ENCODE assay signal across 8 mouse cellular contexts in genomic region chr11:107469523-107470371, GRCm38 (mm10). TPM values are rescaled to one million over a fixed set of nuclear protein-coding genes. Genes with fewer than 3 reads are reported as not detected.
DNase-seq lines count a peak whose midpoint lies in the region; ATAC-seq and TF ChIP-seq lines count a peak whose summit lies in the region.

No protein-coding gene starts in this region.

- WGBS in hindbrain, embryonic 11.5 days = under 1% methylated on average over 59 of the region's 59 CpGs
- WGBS in lung, postnatal 0 days = under 1% methylated on average over 57 of the region's 59 CpGs

- no peaks in the 10 kb centered on the region for H3K9me3 ChIP-seq in hindbrain, embryonic 11.5 days (ENCODE audit: control insufficient read depth, low read length)
- no peaks in the 10 kb centered on the region for H3K9me3 ChIP-seq in lung, postnatal 0 days (ENCODE audit: low read length)

- TF ChIP-seq EP300 in lung, postnatal 0 days (IDR thresholded peaks at IDR 0.05) = no peak

- peak overlapping the region; percentile 85 for H3K27ac ChIP-seq in hindbrain, embryonic 11.5 days (ENCODE audit: low read depth, low read length)
- peak overlapping the region; percentile 88 for H3K27ac ChIP-seq in lung, postnatal 0 days (ENCODE audit: low read length)

- peak; percentile 44 for DNase-seq in ES-CJ7 (ENCODE audit: low read depth, low spot score)
- peak; percentile 68 for DNase-seq in cerebellum, adult 8-10 months
- peak; percentile 12 to 54 for DNase-seq in frontal cortex, adult 2 months (ENCODE audit: extremely low spot score in 1 of 2, low spot score in 1 of 2)
- peak; percentile 74 for DNase-seq in hindbrain, embryonic 11.5 days (ENCODE audit: low spot score)
- DNase-seq in layer of hippocampus, postnatal 10 days (ENCODE audit: low spot score in 2 of 2) = peak; percentile 72 to 79
- peak; percentile 57 for DNase-seq in lung, postnatal 0 days (ENCODE audit: low spot score)
- DNase-seq in ovary, postnatal 36 days (ENCODE audit: low spot score) = peak; percentile 58
- DNase-seq in thymus, postnatal 14 days = peak; percentile 77

- no peaks in the 10 kb centered on the region for H3K27me3 ChIP-seq in hindbrain, embryonic 11.5 days (ENCODE audit: control insufficient read depth, insufficient read depth, low read length)
- no peaks in the 10 kb centered on the region for H3K27me3 ChIP-seq in lung, postnatal 0 days (replicated peaks; ENCODE audit: insufficient read depth, low read length)

- peak overlapping the region; percentile 85 for H3K4me2 ChIP-seq in hindbrain, embryonic 11.5 days (replicated peaks; ENCODE audit: low read depth, low read length)
- H3K4me2 ChIP-seq in lung, postnatal 0 days (replicated peaks; ENCODE audit: low read depth, low read length) = peak overlapping the region; percentile 99

- H3K4me3 ChIP-seq in hindbrain, embryonic 11.5 days (ENCODE audit: low read depth, low read length) = peak overlapping the region; percentile 85
- H3K4me3 ChIP-seq in lung, postnatal 0 days (ENCODE audit: low read depth, low read length) = peak overlapping the region; percentile 76

- H3K4me1 ChIP-seq in hindbrain, embryonic 11.5 days (replicated peaks; ENCODE audit: control insufficient read depth, insufficient read depth, low read length) = peaks cover 3% of the 10 kb centered on the region; the same call in 1 of the 2 replicates
- H3K4me1 ChIP-seq in lung, postnatal 0 days (ENCODE audit: insufficient read depth, low read depth, low read length) = peaks cover 8% of the 10 kb centered on the region; the same call in 1 of the 2 replicates

- no peaks in the 10 kb centered on the region for H3K36me3 ChIP-seq in hindbrain, embryonic 11.5 days (ENCODE audit: control insufficient read depth, insufficient read depth, low read length)
- no peaks in the 10 kb centered on the region for H3K36me3 ChIP-seq in lung, postnatal 0 days (ENCODE audit: insufficient read depth, low read length)

- peak; percentile 62 for ATAC-seq in hindbrain, embryonic 11.5 days (ENCODE audit: low FRiP score)
- ATAC-seq in lung, postnatal 0 days = peak; percentile 32

- peak; percentile 34 for TF ChIP-seq CTCF in lung, postnatal 0 days (IDR thresholded peaks at IDR 0.05)

- H3K9ac ChIP-seq in hindbrain, embryonic 11.5 days (ENCODE audit: low read depth, low read length) = peak overlapping the region; percentile 84
- H3K9ac ChIP-seq in lung, postnatal 0 days (replicated peaks; ENCODE audit: low read depth) = peak overlapping the region; percentile 76

RNA-seq across cellular contexts. Expression of gene Pitpnc1, which starts 0.8 kb away (rescaled TPM):
- polyA plus RNA-seq in frontal cortex, adult 2 months (2012; rRNA removed) = 25.3 and 26.6 TPM in 2 replicates
- polyA plus RNA-seq in hindbrain, embryonic 11.5 days (2014; fragmentation: Nextera tagmentation; extraction: Ambion mirVana) = 26.8 and 32.3 TPM in 2 replicates
- total RNA-seq in layer of hippocampus, postnatal 10 days (2021) = 10 to 100 TPM; 60.3 to 65.2 TPM
- 16.3 and 22.2 TPM in 2 replicates for polyA plus RNA-seq in lung, postnatal 0 days (2015; fragmentation: Nextera tagmentation; extraction: Ambion mirVana)

RNA-seq across cellular contexts. Expression of gene Psmd12, which starts 9.5 kb away (rescaled TPM):
- polyA plus RNA-seq in frontal cortex, adult 2 months (2012; rRNA removed) = 58.4 and 61.0 TPM in 2 replicates
- 224 and 230 TPM in 2 replicates for polyA plus RNA-seq in hindbrain, embryonic 11.5 days (2014; fragmentation: Nextera tagmentation; extraction: Ambion mirVana)
- total RNA-seq in layer of hippocampus, postnatal 10 days (2021) = 10 to 100 TPM; 78.5 to 86.2 TPM
- polyA plus RNA-seq in lung, postnatal 0 days (2015; fragmentation: Nextera tagmentation; extraction: Ambion mirVana) = 92.6 TPM in 2 replicates

Comparison
In these comparisons a context has a peak if more than half of its experiments do, and no peak if none do; other contexts are left out.
1. Peak in every context shown above with its lines: DNase-seq, ATAC-seq, H3K4me3 ChIP-seq and H3K27ac ChIP-seq.